Mouse (Mus musculus): Measurements from ENCODE around the gene Mast1. TPM values are rescaled to one million over a fixed set of nuclear protein-coding genes. Genes with fewer than 3 reads are reported as not detected.
A peak's percentile ranks its signal among the peaks of the same experiment; 100 is the strongest.

Mast1 gene
- polyA plus RNA-seq (2014; fragmentation: Nextera tagmentation; extraction: Ambion mirVana), result 2.8 and 3.9 TPM in 2 replicates

DNA sequence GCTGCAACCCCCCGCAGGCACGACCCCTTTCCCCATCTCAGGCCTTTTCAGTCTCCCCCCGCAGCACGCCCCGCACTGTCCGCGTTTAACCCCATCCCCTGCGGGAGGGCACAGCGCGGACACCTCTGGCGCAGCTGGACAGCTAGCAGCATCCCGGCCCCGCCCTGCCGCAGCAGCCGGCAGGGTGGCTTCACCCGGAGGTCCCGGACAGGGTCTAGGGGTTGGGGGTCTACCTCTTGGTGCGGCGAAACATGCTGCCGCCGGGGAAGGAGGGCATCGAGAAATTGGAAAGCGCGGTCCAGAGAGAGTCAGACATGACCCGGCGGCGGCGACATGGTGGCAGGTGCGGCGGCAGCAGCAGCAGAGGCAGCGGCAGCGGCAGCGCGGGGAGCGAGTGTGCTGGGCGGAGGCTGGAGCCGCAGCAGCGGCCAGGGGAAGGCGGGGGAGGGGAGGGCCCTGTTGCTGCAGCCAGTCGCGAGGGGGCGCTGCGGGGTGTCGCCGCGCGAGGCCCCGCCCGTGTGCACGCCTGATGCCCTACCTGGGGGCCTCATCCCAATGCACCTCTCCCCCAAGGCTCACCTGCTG, at the start of gene Mast1:
Gene Mast1, minus strand, starts transcription at position 398 of the 585 bp plus-strand sequence.
- peak within 1 kb of the TSS; percentile 87 for H3K4me2 ChIP-seq (ENCODE audit: low read depth, low read length)
- H3K36me3 ChIP-seq (replicated peaks; ENCODE audit: control insufficient read depth, insufficient read depth, low read depth, low read length), result no peaks in the 10 kb centered on the region
- H3K4me1 ChIP-seq (ENCODE audit: control insufficient read depth, insufficient read depth, low read length), result peaks cover 9% of the 10 kb centered on the region
- peak within 1 kb of the TSS; percentile 42 for H3K4me3 ChIP-seq (ENCODE audit: low read depth, low read length)
- H3K27me3 ChIP-seq (ENCODE audit: control insufficient read depth, insufficient read depth, low read length), result peaks cover 37% of the 10 kb centered on the region
- ATAC-seq (replicated peaks; ENCODE audit: insufficient number of reproducible peaks, low FRiP score, low TSS enrichment, low read depth) (peak; percentile 31; the same call in 1 of the 2 replicates), DNase-seq (ENCODE audit: low spot score) (peak; percentile 79)
- H3K9me3 ChIP-seq (replicated peaks; ENCODE audit: control insufficient read depth, low read length), result no peaks in the 10 kb centered on the region
- WGBS, result under 1% methylated on average over 47 of the region's 50 CpGs
- H3K27ac ChIP-seq (replicated peaks; ENCODE audit: low read depth, low read length), result no peak within 1 kb of the TSS
- peak within 1 kb of the TSS; percentile 57 for H3K9ac ChIP-seq (replicated peaks; ENCODE audit: low read length)

DNA sequence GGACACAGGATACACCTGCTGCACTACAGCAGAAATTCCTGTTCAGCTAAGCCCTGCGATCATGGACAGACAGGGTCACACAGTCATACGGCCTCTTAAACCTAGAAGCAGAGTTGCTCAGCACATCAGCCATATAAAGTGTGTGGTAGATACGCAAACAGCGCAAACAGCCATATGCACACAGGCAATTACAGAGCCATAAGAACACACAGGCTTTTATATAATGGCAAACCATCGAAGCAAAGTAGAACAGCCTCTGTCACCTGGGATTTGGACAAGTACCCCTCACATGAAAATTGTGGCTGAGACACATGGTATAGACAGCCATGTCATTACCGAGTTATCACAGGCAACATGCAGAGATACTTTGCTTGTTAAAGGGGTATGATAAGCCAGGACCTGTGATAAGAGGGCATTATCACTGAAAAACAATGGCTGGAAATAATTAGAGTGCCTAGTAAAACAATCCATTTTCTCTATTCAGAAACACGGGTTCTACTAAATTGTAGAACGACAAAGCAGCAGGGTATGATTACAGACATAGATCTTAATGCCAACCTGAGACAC, 49.3 kb upstream of the Mast1 start:
- Histone ChIP-seq H3K27ac (replicated peaks; ENCODE audit: low read depth, low read length) (no peak overlapping the region), H3K4me1 (ENCODE audit: control insufficient read depth, insufficient read depth, low read length) (peaks cover 11% of the 10 kb centered on the region), H3K27me3 (ENCODE audit: control insufficient read depth, insufficient read depth, low read length) (no peaks in the 10 kb centered on the region), H3K9me3 (replicated peaks; ENCODE audit: control insufficient read depth, low read length) (no peaks in the 10 kb centered on the region), H3K9ac (replicated peaks; ENCODE audit: low read length) (peak overlapping the region; percentile 57), H3K36me3 (replicated peaks; ENCODE audit: control insufficient read depth, insufficient read depth, low read depth, low read length) (no peaks in the 10 kb centered on the region), H3K4me2 (ENCODE audit: low read depth, low read length) (peak overlapping the region; percentile 99), H3K4me3 (ENCODE audit: low read depth, low read length) (peak overlapping the region; percentile 44)
- no peak for DNase-seq (ENCODE audit: low spot score)
- 40% methylated on average over 8 of the region's 8 CpGs for WGBS
- no peak for ATAC-seq (replicated peaks; ENCODE audit: insufficient number of reproducible peaks, low FRiP score, low TSS enrichment, low read depth)

DNA sequence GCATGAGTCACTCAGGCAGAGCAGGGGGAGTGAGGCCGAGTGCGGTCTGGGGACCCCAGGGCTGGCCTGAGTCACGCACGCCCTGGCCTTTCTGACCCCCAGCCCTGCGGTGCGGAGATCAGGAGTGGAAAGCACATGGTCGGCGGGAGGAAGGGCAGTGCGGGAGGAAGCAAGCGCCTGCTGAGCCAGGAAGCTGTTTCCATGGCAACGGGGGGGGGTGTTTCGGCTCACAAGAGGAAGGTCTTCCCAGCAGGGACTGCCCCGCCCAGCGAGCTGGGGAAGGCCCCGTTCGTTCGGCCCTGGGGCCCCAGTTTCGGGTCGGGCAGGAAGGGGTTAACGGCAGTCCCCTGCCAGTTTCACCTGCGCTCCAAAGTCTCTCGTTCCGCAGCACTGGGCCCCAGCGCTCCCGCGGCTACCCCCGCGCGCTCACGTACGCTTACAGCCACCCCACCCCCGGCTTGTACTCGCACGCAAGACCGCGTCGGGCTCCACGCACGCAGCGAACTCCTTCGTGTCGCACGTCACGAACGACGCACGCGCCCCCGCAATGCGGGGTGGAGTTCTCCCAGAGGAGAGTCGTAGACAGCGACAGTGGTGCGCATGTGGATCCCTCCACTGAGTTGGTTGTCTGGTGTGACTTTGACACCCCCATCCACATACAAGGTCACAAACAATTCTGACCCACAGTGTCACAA, 48.7 kb upstream of the Mast1 start:
- Histone ChIP-seq H3K4me2 (ENCODE audit: low read depth, low read length) (peak overlapping the region; percentile 99), H3K9ac (replicated peaks; ENCODE audit: low read length) (peak overlapping the region; percentile 57), H3K27me3 (ENCODE audit: control insufficient read depth, insufficient read depth, low read length) (no peaks in the 10 kb centered on the region), H3K9me3 (replicated peaks; ENCODE audit: control insufficient read depth, low read length) (no peaks in the 10 kb centered on the region), H3K4me3 (ENCODE audit: low read depth, low read length) (peak overlapping the region; percentile 44), H3K27ac (replicated peaks; ENCODE audit: low read depth, low read length) (0 out of 2 replicates have a peak overlapping the region, but pooled peaks have one; percentile 28), H3K4me1 (ENCODE audit: control insufficient read depth, insufficient read depth, low read length) (peaks cover 13% of the 10 kb centered on the region), H3K36me3 (replicated peaks; ENCODE audit: control insufficient read depth, insufficient read depth, low read depth, low read length) (no peaks in the 10 kb centered on the region)
- DNase-seq (ENCODE audit: low spot score), result peak; percentile 89
- no peak for ATAC-seq (replicated peaks; ENCODE audit: insufficient number of reproducible peaks, low FRiP score, low TSS enrichment, low read depth)
- 0% methylated on average over 53 of the region's 53 CpGs for WGBS

DNA sequence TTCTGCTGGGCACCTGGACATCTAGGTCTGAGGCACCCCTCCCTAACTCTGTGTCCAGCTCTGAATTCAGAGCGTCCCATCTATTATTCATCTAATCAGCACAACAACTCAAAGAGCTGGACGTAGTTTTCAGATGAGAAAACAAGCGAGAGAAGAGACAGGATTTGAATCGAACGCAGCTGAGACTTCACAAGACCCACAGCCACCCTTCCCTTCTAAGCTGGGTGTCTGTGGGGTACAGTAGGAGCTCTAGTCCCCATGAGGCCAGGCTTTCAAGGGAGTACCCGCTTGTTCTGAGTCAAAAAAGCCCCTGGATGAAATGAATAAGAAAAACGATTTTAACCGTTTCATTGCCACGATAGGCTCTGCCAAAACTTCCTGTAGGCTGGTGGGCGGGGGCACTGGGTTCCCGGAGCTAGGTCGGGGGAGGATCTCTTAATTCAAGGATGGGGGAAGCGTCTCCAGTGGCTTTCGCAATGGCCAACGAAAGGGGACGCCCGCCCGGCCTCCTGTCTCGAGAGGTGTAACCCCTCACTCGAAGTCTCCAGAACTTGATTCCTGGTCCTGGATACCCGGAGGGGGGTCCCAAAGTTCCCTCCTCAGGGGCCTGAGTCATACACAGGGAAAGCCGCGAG, 48.0 kb upstream of the Mast1 start:
- H3K9ac ChIP-seq (replicated peaks; ENCODE audit: low read length), result peak overlapping the region; percentile 57
- DNase-seq (ENCODE audit: low spot score) (peak; percentile 57), ATAC-seq (replicated peaks; ENCODE audit: insufficient number of reproducible peaks, low FRiP score, low TSS enrichment, low read depth) (no peak)
- no peaks in the 10 kb centered on the region for H3K36me3 ChIP-seq (replicated peaks; ENCODE audit: control insufficient read depth, insufficient read depth, low read depth, low read length)
- peak overlapping the region; percentile 44 for H3K4me3 ChIP-seq (ENCODE audit: low read depth, low read length)
- peaks cover 15% of the 10 kb centered on the region for H3K4me1 ChIP-seq (ENCODE audit: control insufficient read depth, insufficient read depth, low read length)
- peak overlapping the region; percentile 41; the same call in 1 of the 2 replicates for H3K27ac ChIP-seq (replicated peaks; ENCODE audit: low read depth, low read length)
- H3K27me3 ChIP-seq (ENCODE audit: control insufficient read depth, insufficient read depth, low read length), result peaks cover 3% of the 10 kb centered on the region; the same call in 1 of the 2 replicates
- 0% methylated on average over 23 of the region's 23 CpGs for WGBS
- H3K4me2 ChIP-seq (ENCODE audit: low read depth, low read length), result peak overlapping the region; percentile 99
- no peaks in the 10 kb centered on the region for H3K9me3 ChIP-seq (replicated peaks; ENCODE audit: control insufficient read depth, low read length)

DNA sequence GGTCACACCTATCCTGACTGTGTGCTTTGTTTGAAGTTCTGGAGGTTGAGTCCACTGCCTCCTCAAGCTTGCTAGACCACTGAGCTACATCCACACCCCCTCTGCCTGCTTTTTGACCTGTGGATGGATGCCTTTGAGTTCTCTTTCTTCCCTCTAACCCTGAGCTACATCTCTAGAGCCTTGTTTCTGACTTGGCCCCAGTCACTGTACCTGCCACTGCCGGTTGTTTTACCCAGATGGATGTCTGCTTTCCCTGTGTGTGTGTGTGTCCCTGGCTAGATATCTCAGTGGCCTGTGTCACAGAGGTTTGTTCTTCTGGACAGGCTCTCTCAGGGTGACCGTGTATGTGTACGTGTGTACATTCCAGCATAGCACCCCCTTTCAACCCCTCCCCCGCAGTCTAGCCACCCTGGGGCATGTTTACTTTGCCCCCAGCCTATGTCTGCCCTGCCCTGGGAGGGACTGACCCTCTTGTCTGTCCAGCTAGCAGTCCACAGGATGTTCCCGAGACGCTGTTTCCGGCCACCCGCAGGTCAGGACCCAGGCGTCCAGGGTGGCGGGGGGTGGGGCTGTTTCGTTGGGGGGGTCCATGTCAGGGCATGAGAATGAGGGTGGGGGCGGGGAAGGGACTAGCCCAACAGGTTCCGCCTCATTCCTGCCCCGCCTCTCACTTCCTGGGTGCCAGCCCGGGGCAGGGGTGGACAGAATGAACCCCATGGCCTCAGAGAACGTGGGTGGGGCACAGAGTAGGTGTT, 47.3 kb upstream of the Mast1 start:
- ATAC-seq (replicated peaks; ENCODE audit: insufficient number of reproducible peaks, low FRiP score, low TSS enrichment, low read depth) (no peak), DNase-seq (ENCODE audit: low spot score) (no peak)
- Histone ChIP-seq H3K4me2 (ENCODE audit: low read depth, low read length) (peak overlapping the region; percentile 99), H3K36me3 (replicated peaks; ENCODE audit: control insufficient read depth, insufficient read depth, low read depth, low read length) (no peaks in the 10 kb centered on the region), H3K27me3 (ENCODE audit: control insufficient read depth, insufficient read depth, low read length) (peaks cover 3% of the 10 kb centered on the region; the same call in 1 of the 2 replicates), H3K4me3 (ENCODE audit: low read depth, low read length) (peak overlapping the region; percentile 44; the same call in 1 of the 2 replicates), H3K27ac (replicated peaks; ENCODE audit: low read depth, low read length) (peak overlapping the region; percentile 41), H3K4me1 (ENCODE audit: control insufficient read depth, insufficient read depth, low read length) (peaks cover 17% of the 10 kb centered on the region), H3K9me3 (replicated peaks; ENCODE audit: control insufficient read depth, low read length) (no peaks in the 10 kb centered on the region), H3K9ac (replicated peaks; ENCODE audit: low read length) (no peak overlapping the region; the same call in 1 of the 2 replicates)
- WGBS, result 5% methylated on average over 16 of the region's 16 CpGs

DNA sequence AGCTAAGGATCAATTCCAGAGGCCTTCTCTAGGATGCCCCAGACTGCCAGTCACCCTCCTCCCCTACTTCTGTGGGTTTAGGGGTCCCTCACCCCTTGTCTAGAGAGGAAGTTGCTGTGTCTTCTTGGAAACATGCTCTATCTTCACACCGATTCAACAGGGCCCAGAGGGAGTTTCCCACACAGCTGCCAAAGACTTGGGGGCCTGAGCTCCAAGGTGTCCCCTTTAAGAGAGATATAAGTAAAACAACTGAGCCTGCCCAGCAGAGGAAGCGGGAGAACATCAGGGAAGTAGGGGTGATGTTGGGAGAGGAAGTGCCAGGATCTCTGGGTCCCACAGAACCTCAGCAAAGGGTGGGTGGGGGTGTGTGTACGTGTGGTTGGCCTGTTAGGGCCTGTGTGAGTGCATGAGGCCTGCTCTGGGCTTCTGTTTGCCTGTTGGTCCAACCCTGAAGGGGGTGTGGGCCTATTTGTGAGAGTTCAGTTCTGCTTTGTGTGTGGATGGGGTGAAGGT, 45.4 kb upstream of the Mast1 start:
- no peak for ATAC-seq (replicated peaks; ENCODE audit: insufficient number of reproducible peaks, low FRiP score, low TSS enrichment, low read depth)
- DNase-seq (ENCODE audit: low spot score), result no peak
- no peaks in the 10 kb centered on the region for H3K9me3 ChIP-seq (replicated peaks; ENCODE audit: control insufficient read depth, low read length)
- 64% methylated on average over 3 of the region's 3 CpGs for WGBS
- H3K36me3 ChIP-seq (replicated peaks; ENCODE audit: control insufficient read depth, insufficient read depth, low read depth, low read length), result no peaks in the 10 kb centered on the region
- H3K9ac ChIP-seq (replicated peaks; ENCODE audit: low read length), result no peak overlapping the region
- H3K4me1 ChIP-seq (ENCODE audit: control insufficient read depth, insufficient read depth, low read length), result peaks cover 24% of the 10 kb centered on the region
- H3K27me3 ChIP-seq (ENCODE audit: control insufficient read depth, insufficient read depth, low read length), result peaks cover 15% of the 10 kb centered on the region
- H3K4me3 ChIP-seq (ENCODE audit: low read depth, low read length), result no peak overlapping the region
- H3K27ac ChIP-seq (replicated peaks; ENCODE audit: low read depth, low read length), result no peak overlapping the region
- H3K4me2 ChIP-seq (ENCODE audit: low read depth, low read length), result no peak overlapping the region

DNA sequence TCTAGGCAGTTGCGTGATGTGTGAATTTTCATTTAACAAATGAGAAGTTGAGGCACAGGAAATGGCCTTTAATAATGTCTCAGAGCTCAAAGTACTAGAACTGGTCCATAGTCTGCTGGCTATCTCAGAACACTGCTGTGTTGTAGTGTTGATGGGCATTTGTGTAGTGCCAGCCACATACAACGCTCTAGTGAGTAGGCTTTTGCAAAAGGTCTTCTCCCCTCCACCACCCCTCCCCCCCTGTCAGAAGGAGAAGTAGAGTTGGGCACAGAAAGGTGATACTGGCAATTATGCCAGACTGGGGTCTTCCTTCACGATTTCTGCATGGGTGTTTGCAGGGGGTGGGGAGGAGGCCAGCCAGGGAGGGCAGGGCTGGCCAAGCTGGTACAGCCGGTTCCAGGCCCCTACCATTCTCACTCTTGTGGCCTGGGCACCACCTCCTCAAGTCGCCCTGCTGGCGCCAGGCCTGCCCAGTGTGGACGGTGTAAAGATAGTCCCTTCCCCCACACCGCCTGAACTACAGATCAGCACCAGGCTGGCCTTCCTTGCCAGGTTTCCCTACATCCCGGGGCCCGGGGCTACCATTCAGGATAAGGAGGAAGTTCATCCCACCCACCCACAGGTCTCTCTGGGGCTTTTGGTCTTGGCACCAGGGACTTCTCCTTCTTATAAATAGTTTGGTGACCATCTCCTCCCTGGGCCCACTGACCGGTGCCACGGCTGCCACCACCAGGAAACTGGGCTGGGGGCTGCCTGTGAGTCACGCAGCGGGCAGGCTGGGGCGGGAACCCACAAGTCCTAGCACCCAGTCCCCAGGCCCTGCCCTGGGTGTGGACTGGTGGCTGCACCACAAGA, 44.7 kb upstream of the Mast1 start:
- Histone ChIP-seq H3K36me3 (replicated peaks; ENCODE audit: control insufficient read depth, insufficient read depth, low read depth, low read length) (no peaks in the 10 kb centered on the region), H3K27me3 (ENCODE audit: control insufficient read depth, insufficient read depth, low read length) (peaks cover 22% of the 10 kb centered on the region), H3K27ac (replicated peaks; ENCODE audit: low read depth, low read length) (no peak overlapping the region), H3K4me1 (ENCODE audit: control insufficient read depth, insufficient read depth, low read length) (peaks cover 27% of the 10 kb centered on the region), H3K9me3 (replicated peaks; ENCODE audit: control insufficient read depth, low read length) (no peaks in the 10 kb centered on the region), H3K4me2 (ENCODE audit: low read depth, low read length) (no peak overlapping the region), H3K4me3 (ENCODE audit: low read depth, low read length) (no peak overlapping the region), H3K9ac (replicated peaks; ENCODE audit: low read length) (no peak overlapping the region)
- 76% methylated on average over 15 of the region's 15 CpGs for WGBS
- DNase-seq (ENCODE audit: low spot score) (no peak), ATAC-seq (replicated peaks; ENCODE audit: insufficient number of reproducible peaks, low FRiP score, low TSS enrichment, low read depth) (no peak)

All from embryonic facial prominence, embryonic 11.5 days (tissue).